Mouse (Mus musculus): ENCODE measurements around the gene Prrt1.

The Prrt1 gene

GRCm38 (mm10) chr17:34629221-34629751, at the start of gene Prrt1:
TSS of gene Prrt1 (plus strand) at chr17:34629533.
- no peak for DNase-seq (ENCODE audit: low spot score in 2 of 2)

GRCm38 (mm10) chr17:34582528-34582927, 46.8 kb upstream of the Prrt1 start:
- DNase-seq (ENCODE audit: low spot score in 2 of 2) = no peak

- DNase-seq (ENCODE audit: low spot score in 2 of 2) = no peak
Observed at GRCm38 (mm10) chr17:34583397-34583796, 45.9 kb upstream of the Prrt1 start.

GRCm38 (mm10) chr17:34583819-34584218, 45.5 kb upstream of the Prrt1 start:
- no peak for DNase-seq (ENCODE audit: low spot score in 2 of 2)

GRCm38 (mm10) chr17:34585121-34585520, 44.2 kb upstream of the Prrt1 start:
- DNase-seq (ENCODE audit: low spot score in 2 of 2) = no peak

GRCm38 (mm10) chr17:34585877-34586771, 43.2 kb upstream of the Prrt1 start:
- no peak for DNase-seq (ENCODE audit: low spot score in 2 of 2)

GRCm38 (mm10) chr17:34586796-34587422, 42.4 kb upstream of the Prrt1 start:
- DNase-seq (ENCODE audit: low spot score in 2 of 2) = no peak

- peak; percentile 95 to 96 for DNase-seq (ENCODE audit: low spot score in 2 of 2)
Observed at GRCm38 (mm10) chr17:34587423-34587811, 41.9 kb upstream of the Prrt1 start.

- DNase-seq (ENCODE audit: low spot score in 2 of 2) = no peak
Observed at GRCm38 (mm10) chr17:34587814-34588213, 41.5 kb upstream of the Prrt1 start.

- DNase-seq (ENCODE audit: low spot score in 2 of 2) = no peak
Observed at GRCm38 (mm10) chr17:34588767-34589166, 40.6 kb upstream of the Prrt1 start.

GRCm38 (mm10) chr17:34589206-34589605, 40.1 kb upstream of the Prrt1 start:
- no peak for DNase-seq (ENCODE audit: low spot score in 2 of 2)

- peak in 1 of 2 experiments; percentile 61 for DNase-seq (ENCODE audit: low spot score in 2 of 2)
Observed at GRCm38 (mm10) chr17:34589681-34590101, 39.6 kb upstream of the Prrt1 start, which contains the start of gene Gpsm3. TSS of gene Gpsm3 (plus strand) at chr17:34589806.

- no peak for DNase-seq (ENCODE audit: low spot score in 2 of 2)
Observed at GRCm38 (mm10) chr17:34590154-34590987, 39.0 kb upstream of the Prrt1 start.

GRCm38 (mm10) chr17:34591029-34591993, 38.0 kb upstream of the Prrt1 start, which contains the start of gene Pbx2:
TSS of gene Pbx2 (plus strand) at chr17:34591266.
- no peak for DNase-seq (ENCODE audit: low spot score in 2 of 2)

- DNase-seq (ENCODE audit: low spot score in 2 of 2) = peak in 1 of 2 experiments; percentile 85
Observed at GRCm38 (mm10) chr17:34591994-34592375, 37.3 kb upstream of the Prrt1 start.

- no peak for DNase-seq (ENCODE audit: low spot score in 2 of 2)
Observed at GRCm38 (mm10) chr17:34592581-34593549, 36.5 kb upstream of the Prrt1 start.

- no peak for DNase-seq (ENCODE audit: low spot score in 2 of 2)
Observed at GRCm38 (mm10) chr17:34593752-34594525, 35.4 kb upstream of the Prrt1 start.

GRCm38 (mm10) chr17:34596098-34596497, 33.2 kb upstream of the Prrt1 start:
- DNase-seq (ENCODE audit: low spot score in 2 of 2) = no peak

All from urinary bladder, adult 18-20 months (tissue).